Mouse (Mus musculus): ENCODE results near the gene Tmem45a. TPM values are rescaled to one million over a fixed set of nuclear protein-coding genes. Genes with fewer than 3 reads are reported as not detected.

Tmem45a gene
- total RNA-seq, 4 experiments from 2014 or later = 0.46 to 1.5 (median 0.70) TPM

- DNase-seq (ENCODE audit: low spot score in 2 of 2) = no peak
Measured at GRCm38 (mm10) chr16:56798873-56799272, 87.1 kb downstream of the Tmem45a start.

DNA sequence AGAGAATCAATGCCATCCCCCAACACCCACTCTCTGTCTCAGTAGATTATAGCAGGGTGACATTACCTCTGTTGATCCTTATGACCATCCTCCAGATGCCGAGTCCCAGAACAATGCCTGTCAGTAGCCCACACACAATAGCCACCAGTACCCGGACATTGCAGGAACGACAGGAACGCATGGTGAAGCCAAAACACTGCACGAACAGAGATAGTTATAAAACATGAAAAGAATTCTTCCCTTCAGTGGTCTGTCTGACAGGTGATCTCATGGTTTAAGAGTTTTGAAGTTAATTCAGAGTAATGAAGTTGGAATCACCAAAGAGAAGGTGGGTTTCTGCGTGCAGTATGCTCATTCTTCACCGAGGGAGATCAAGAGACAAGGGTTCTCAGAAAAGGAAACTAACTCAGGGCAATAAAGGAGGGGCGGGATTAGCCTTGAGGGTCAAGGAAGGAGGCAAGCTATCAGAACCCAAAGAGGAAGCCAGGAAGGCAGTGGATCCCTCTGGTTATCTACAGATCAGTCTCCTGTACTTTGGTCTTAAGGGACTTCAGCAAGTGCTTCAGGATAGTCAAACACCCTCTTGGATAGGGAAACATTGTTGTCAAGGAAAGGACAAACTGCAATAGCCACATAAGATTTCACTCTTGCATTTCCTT is 90.4 kb downstream of the Tmem45a start, which contains the start of gene Adgrg7:
Gene Adgrg7 (minus strand): TSS at position 375 of the 659 bp plus-strand sequence.
- no peak for DNase-seq (ENCODE audit: low spot score in 2 of 2)

- DNase-seq (ENCODE audit: low spot score in 2 of 2) = no peak
Measured at GRCm38 (mm10) chr16:56794383-56795144, 91.4 kb downstream of the Tmem45a start.

GRCm38 (mm10) chr16:56793778-56794177 is 92.2 kb downstream of the Tmem45a start:
- no peak for DNase-seq (ENCODE audit: low spot score in 2 of 2)

DNA sequence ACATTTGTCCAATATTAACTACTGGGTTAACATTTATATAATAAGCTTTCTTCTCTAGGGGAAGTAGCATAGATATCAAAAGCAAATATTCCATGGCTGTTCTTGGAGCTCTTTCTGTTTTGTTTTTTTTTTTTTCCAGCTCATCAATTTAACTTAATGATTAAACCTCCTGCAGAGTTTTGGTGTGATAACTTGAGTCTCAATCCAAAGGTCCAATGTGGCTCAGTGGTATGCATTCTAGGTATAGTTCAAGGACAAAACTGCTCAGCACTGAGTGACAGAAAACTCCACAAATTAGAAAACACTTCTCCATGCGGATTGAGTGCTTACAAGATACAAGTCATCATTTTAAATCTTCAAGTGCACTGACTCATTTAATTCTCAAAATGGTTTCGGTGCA is 100.0 kb downstream of the Tmem45a start:
- no peak for DNase-seq (ENCODE audit: low spot score in 2 of 2)

- DNase-seq (ENCODE audit: low spot score in 2 of 2) = peak; percentile 20 to 25
Measured at GRCm38 (mm10) chr16:56771163-56772105, 114.5 kb downstream of the Tmem45a start.

Other genes starting within 250 kb of the Tmem45a start
- gene Tfg, start 168.7 kb downstream of the Tmem45a start, total RNA-seq (2022) = 10 to 100 TPM; 51.8 to 59.4 (median 55.2) TPM
- gene Adgrg7, start 90.3 kb downstream of the Tmem45a start, total RNA-seq (2022) = not detected
- 1 to 10 TPM; 1.0 to 5.0 (median 2.5) TPM for gene Lnp1, start 41.9 kb upstream of the Tmem45a start, total RNA-seq (2022)
- under 1 TPM in 2 of 4 experiments, not detected in 2; 0.16 to 0.34 TPM for gene Tmem45a2, start 185.2 kb upstream of the Tmem45a start, total RNA-seq (2022)
- gene Tomm70a, start 235.5 kb upstream of the Tmem45a start, total RNA-seq (2022) = 100 to 1,000 TPM; 105 to 125 (median 117) TPM

Measured in left cerebral cortex, adult 8-10 months (tissue).